Mouse (Mus musculus) G1E (cell line): ENCODE data around the gene Lenep. TPM values are rescaled to one million over a fixed set of nuclear protein-coding genes. Genes with fewer than 3 reads are reported as not detected.

Experiments used
- ATAC-seq: 2 replicates; pipeline ENCODE4 v1.8.0; 2016; ENCODE audit warnings: mild to moderate bottlenecking; ENCODE audit not compliant: insufficient number of reproducible peaks, poor library complexity, low FRiP score, severe bottlenecking; ENCODE audit errors: extremely low read depth
- DNase-seq: peaks from one replicate; pipeline ENCODE4 v3.0.0; 2012; ENCODE audit warnings: low spot score
- H3K27me3 ChIP-seq: 2 replicates; pipeline ENCODE4 v1.6.1; 2012; ENCODE audit warnings: mild to moderate bottlenecking, low read length, inconsistent platforms; ENCODE audit not compliant: insufficient read depth
- H3K36me3 ChIP-seq: replicated peaks from 2 replicates; pipeline ENCODE3; 2012; ENCODE audit warnings: mild to moderate bottlenecking, inconsistent platforms
- H3K4me1 ChIP-seq: 2 replicates; pipeline ENCODE4 v1.6.1; 2012; ENCODE audit warnings: low read depth, low read length, inconsistent platforms, mixed read lengths; ENCODE audit not compliant: insufficient read depth
- H3K4me3 ChIP-seq: 2 replicates; pipeline ENCODE4 v1.5.1; 2012; ENCODE audit warnings: low read depth, mild to moderate bottlenecking, inconsistent platforms, low read length, moderate library complexity, mixed read lengths
- H3K9me3 ChIP-seq: replicated peaks from 2 replicates; pipeline ENCODE4 v1.6.1; 2012; ENCODE audit warnings: inconsistent platforms
- CTCF ChIP-seq: IDR thresholded peaks from 2 replicates; pipeline ENCODE4 v1.5.1; 2012; ENCODE audit warnings: low read depth, low read length, inconsistent platforms, mixed read lengths
- GATA1 ChIP-seq: IDR thresholded peaks from 2 replicates; pipeline ENCODE4 v1.6.1; 2012; ENCODE audit warnings: borderline replicate concordance, low read length, inconsistent platforms, mixed read lengths
- GATA2 ChIP-seq: IDR thresholded peaks from 2 replicates; pipeline ENCODE4 v1.6.1; 2012; ENCODE audit warnings: low read depth, low read length, inconsistent platforms, borderline replicate concordance
- POLR2AphosphoS5 ChIP-seq: IDR thresholded peaks from 2 replicates; pipeline ENCODE4 v1.6.1; 2012; ENCODE audit warnings: low read depth, low read length, inconsistent platforms; ENCODE audit not compliant: insufficient replicate concordance
- TAL1 ChIP-seq: conservative IDR thresholded peaks from 2 replicates; pipeline ENCODE4 v1.6.1; 2012; ENCODE audit warnings: low read depth, low read length, inconsistent platforms, mixed read lengths
- polyA plus RNA-seq: library from polyadenylated mRNA; stranded (reverse); fragments of >175 nt; gene quantifications from 2 replicates; pipeline ENCODE4 v1.2.3, GENCODE M21; 2012
- total RNA-seq, 2 experiments: library from RNA; stranded (forward) in 1 of 2; stranded (reverse) in 1 of 2; fragments of 200-1000 nt in 1 of 2; fragments of >200 nt in 1 of 2; fragmentation: Nextera tagmentation in 1 of 2; gene quantifications; 2 replicates each; pipeline ENCODE4 v1.2.3; 2014 to 2017

Lenep gene
- total and polyA plus RNA-seq, 3 experiments, result 0.12 to 3.7 (median 0.98) TPM

GRCm38 (mm10) chr3:89419981-89420380 lies 17.4 kb upstream of the Lenep start:
- Histone ChIP-seq H3K27me3 (no peaks in the 10 kb centered on the region), H3K9me3 (no peaks in the 10 kb centered on the region), H3K36me3 (peaks cover 56% of the 10 kb centered on the region), H3K4me1 (peaks cover 73% of the 10 kb centered on the region), H3K4me3 (peak overlapping the region; percentile 74; the same call in 1 of the 2 replicates)
- DNase-seq (no peak), ATAC-seq (no peak)
- TF ChIP-seq GATA2, result no peak
- no peak for TF ChIP-seq CTCF
- TF ChIP-seq POLR2AphosphoS5, result no peak
- TF ChIP-seq GATA1, result no peak
- TF ChIP-seq TAL1, result no peak

GRCm38 (mm10) chr3:89419571-89419970 lies 17.0 kb upstream of the Lenep start:
- H3K36me3 ChIP-seq, result peaks cover 56% of the 10 kb centered on the region
- ATAC-seq (no peak), DNase-seq (no peak)
- H3K4me3 ChIP-seq, result peak overlapping the region; percentile 74
- peaks cover 69% of the 10 kb centered on the region for H3K4me1 ChIP-seq
- H3K9me3 ChIP-seq, result no peaks in the 10 kb centered on the region
- H3K27me3 ChIP-seq, result no peaks in the 10 kb centered on the region
- TF ChIP-seq GATA2 (no peak), GATA1 (no peak), CTCF (no peak), TAL1 (no peak)

- no peaks in the 10 kb centered on the region for H3K9me3 ChIP-seq
- TF ChIP-seq GATA2 (no peak), TAL1 (no peak), POLR2AphosphoS5 (no peak), CTCF (no peak), GATA1 (no peak)
- peaks cover 62% of the 10 kb centered on the region for H3K4me1 ChIP-seq
- ATAC-seq (no peak), DNase-seq (no peak)
- no peaks in the 10 kb centered on the region for H3K27me3 ChIP-seq
- peaks cover 56% of the 10 kb centered on the region for H3K36me3 ChIP-seq
- peak overlapping the region; percentile 74 for H3K4me3 ChIP-seq
Observed at GRCm38 (mm10) chr3:89418861-89419250, 16.3 kb upstream of the Lenep start.

GRCm38 (mm10) chr3:89418170-89418860 lies 15.7 kb upstream of the Lenep start, which contains the start of the genes Cks1b and Shc1:
Cks1b (minus strand) TSS chr3:89418383.
Shc1 (plus strand) TSS chr3:89418443.
- H3K9me3 ChIP-seq, result no peaks in the 10 kb centered on the region
- peaks cover 56% of the 10 kb centered on the region for H3K4me1 ChIP-seq
- peak; percentile 94 for DNase-seq
- H3K36me3 ChIP-seq, result peaks cover 55% of the 10 kb centered on the region
- H3K4me3 ChIP-seq, result peak within 1 kb of the TSS; percentile 74
- peak; percentile 90 for ATAC-seq
- TF ChIP-seq GATA1, result no peak
- no peak for TF ChIP-seq TAL1
- TF ChIP-seq GATA2, result no peak
- TF ChIP-seq POLR2AphosphoS5, result no peak
- TF ChIP-seq CTCF, result no peak
- no peaks in the 10 kb centered on the region for H3K27me3 ChIP-seq

GRCm38 (mm10) chr3:89417840-89418169 lies 15.2 kb upstream of the Lenep start:
- Histone ChIP-seq H3K27me3 (no peaks in the 10 kb centered on the region), H3K4me3 (peak overlapping the region; percentile 74), H3K36me3 (peaks cover 55% of the 10 kb centered on the region), H3K4me1 (peaks cover 51% of the 10 kb centered on the region), H3K9me3 (no peaks in the 10 kb centered on the region)
- ATAC-seq (no peak), DNase-seq (peak; percentile 62)
- TF ChIP-seq CTCF, result no peak
- no peak for TF ChIP-seq GATA2
- TF ChIP-seq POLR2AphosphoS5, result no peak
- TF ChIP-seq TAL1, result no peak
- no peak for TF ChIP-seq GATA1

- H3K4me3 ChIP-seq, result peak overlapping the region; percentile 74
- H3K4me1 ChIP-seq, result peaks cover 50% of the 10 kb centered on the region
- ATAC-seq, result no peak
- no peaks in the 10 kb centered on the region for H3K9me3 ChIP-seq
- peaks cover 51% of the 10 kb centered on the region for H3K36me3 ChIP-seq
- no peaks in the 10 kb centered on the region for H3K27me3 ChIP-seq
- TF ChIP-seq TAL1 (no peak), CTCF (no peak), POLR2AphosphoS5 (no peak), GATA1 (no peak), GATA2 (no peak)
- no peak for DNase-seq
Observed at GRCm38 (mm10) chr3:89417131-89417530, 14.5 kb upstream of the Lenep start.
